Mouse (Mus musculus): ENCODE data around the gene Spred2.

Gene Spred2

DNA sequence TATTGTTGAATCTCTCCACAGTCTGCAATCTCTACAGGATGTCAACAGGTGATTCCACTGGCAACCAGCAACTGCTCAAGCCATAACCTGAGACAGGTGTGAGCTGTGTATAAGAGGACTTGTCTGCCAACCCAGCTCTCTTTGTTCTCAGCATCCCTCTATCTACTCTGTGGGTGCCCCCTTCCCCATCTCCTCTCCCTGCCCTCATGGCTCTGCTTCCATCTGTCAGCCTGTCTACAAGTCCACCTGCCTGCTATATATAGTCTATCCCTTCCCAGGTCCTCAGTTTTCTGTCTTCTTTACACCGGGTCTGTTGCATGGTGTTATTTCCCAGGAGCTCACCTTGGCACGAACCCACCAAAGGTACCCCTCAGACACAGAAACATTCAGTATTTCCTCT lies 140.8 kb downstream of the Spred2 start:
- no peak for DNase-seq

DNA sequence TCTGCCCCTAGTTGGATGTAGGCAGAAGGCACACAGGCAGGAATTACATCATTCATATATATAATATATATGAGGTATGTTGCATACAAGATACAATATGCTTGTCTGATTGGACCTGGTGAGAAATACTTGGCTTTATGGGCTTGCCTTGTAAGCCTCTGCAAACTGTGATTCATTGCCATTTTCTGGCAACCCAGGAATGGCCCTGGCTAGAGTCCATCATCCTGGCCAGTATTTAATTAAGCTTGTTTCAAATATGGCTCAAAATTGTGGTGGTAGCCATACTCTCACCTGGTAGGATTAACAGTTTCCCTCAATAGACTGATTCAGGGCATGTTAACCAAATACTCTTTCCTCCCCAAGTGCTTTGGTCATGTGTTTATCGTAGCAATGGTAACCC lies 141.9 kb downstream of the Spred2 start:
- no peak for DNase-seq

- DNase-seq = no peak
These were observed 143.3 kb downstream of the Spred2 start for GRCm38 (mm10) chr11:20067521-20067920.

DNA sequence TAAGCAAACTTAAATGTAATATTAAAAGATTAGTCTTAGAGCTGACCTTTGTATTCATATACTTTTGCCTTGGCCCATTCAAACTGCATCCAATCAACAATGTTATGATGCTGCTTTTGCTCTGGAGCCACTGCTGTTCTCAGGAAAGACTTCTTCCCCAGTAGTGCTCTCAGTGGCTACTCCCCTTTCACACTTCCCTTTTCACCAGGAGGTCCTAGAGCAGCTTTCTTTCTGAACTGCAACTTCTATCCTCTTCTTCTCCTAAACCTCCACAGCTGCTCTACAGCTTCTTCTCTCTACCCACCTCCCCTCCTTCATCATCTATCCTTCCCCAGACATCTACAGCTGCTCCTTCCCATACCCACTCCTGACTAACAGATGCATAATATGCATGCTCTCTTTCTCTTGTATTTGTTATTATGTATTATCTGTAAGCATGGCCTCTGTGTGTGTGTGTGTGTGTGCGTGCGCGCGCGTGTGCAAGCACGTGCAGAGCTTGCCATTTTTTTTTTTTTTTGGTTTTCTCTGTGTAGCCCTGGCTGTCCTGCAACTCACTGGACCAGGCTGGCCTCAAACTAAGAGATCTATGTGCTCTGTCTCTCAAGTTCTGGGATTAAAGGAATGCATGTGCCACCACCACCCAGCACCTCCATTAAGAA lies 144.3 kb downstream of the Spred2 start:
- no peak for DNase-seq

GRCm38 (mm10) chr11:20072174-20072573 lies 148.0 kb downstream of the Spred2 start:
- DNase-seq = peak in 1 of 2 experiments; percentile 26

GRCm38 (mm10) chr11:20072826-20073225 lies 148.7 kb downstream of the Spred2 start:
- DNase-seq = no peak

Measured in lung, postnatal 4 days (tissue).